Mouse (Mus musculus) midbrain, postnatal 0 days (tissue): Measurements from ENCODE around the gene Atg9a. TPM values are rescaled to one million over a fixed set of nuclear protein-coding genes. Genes with fewer than 3 reads are reported as not detected.

ENCODE experiments used
- ATAC-seq: fragments of 200-750 bp; cut with Nextera tagmentation; 2 replicates; pipeline ENCODE4 v1.8.0; 2017; ENCODE audit warnings: moderate number of reproducible peaks, mild to moderate bottlenecking, moderate TSS enrichment, moderate library complexity; ENCODE audit not compliant: low FRiP score
- DNase-seq: peaks from one replicate; pipeline ENCODE4 v3.0.0-alpha.2; 2015; ENCODE audit warnings: low spot score
- H3K27ac ChIP-seq: fragments of 300-500 bp; sonication (generic); 2 replicates; pipeline ENCODE4 v1.5.1; 2014; ENCODE audit warnings: low read depth, mild to moderate bottlenecking, low read length, mixed read lengths
- H3K27me3 ChIP-seq: fragments of 300-500 bp; sonication (generic); 2 replicates; pipeline ENCODE4 v1.6.1; 2014; ENCODE audit warnings: low read length, control low read depth, mixed read lengths; ENCODE audit not compliant: insufficient read depth
- H3K36me3 ChIP-seq: fragments of 300-500 bp; sonication (generic); 2 replicates; pipeline ENCODE4 v1.6.1; 2014; ENCODE audit warnings: low read length, control low read depth, mixed read lengths; ENCODE audit not compliant: insufficient read depth
- H3K4me1 ChIP-seq: fragments of 300-500 bp; sonication (generic); 2 replicates; pipeline ENCODE4 v1.6.1; 2014; ENCODE audit warnings: mild to moderate bottlenecking, control low read depth, antibody characterized with exemption, low read length, mixed read lengths; ENCODE audit not compliant: insufficient read depth
- H3K4me2 ChIP-seq: fragments of 300-500 bp; sonication (generic); 2 replicates; pipeline ENCODE4 v1.6.1; 2014; ENCODE audit warnings: low read depth, mild to moderate bottlenecking, low read length, mixed read lengths; ENCODE audit not compliant: poor library complexity, severe bottlenecking
- H3K4me3 ChIP-seq: fragments of 300-500 bp; sonication (generic); 2 replicates; pipeline ENCODE4 v1.5.1; 2014; ENCODE audit warnings: low read depth, mild to moderate bottlenecking, low read length, moderate library complexity
- H3K9ac ChIP-seq: fragments of 300-500 bp; sonication (generic); replicated peaks from 2 replicates; pipeline ENCODE4 v1.6.1; 2014; ENCODE audit warnings: mild to moderate bottlenecking, low read length, moderate library complexity, mixed read lengths; ENCODE audit not compliant: poor library complexity, severe bottlenecking
- H3K9me3 ChIP-seq: fragments of 300-500 bp; sonication (generic); 2 replicates; pipeline ENCODE4 v1.6.1; 2016; ENCODE audit warnings: low read length, control low read depth
- CTCF ChIP-seq: IDR thresholded peaks from 2 replicates; pipeline ENCODE4 v1.5.1; 2016; ENCODE audit warnings: antibody characterized with exemption, mild to moderate bottlenecking
- WGBS: fragments of 180-500 bp; shearing (Covaris S2); extraction: QIAGEN DNeasy Blood & Tissue Kit; methylation state at CpG from one replicate; pipeline ENCODE4 v1.1.7; 2014; 5-methylcytosine and 5-hydroxymethylcytosine counted together
- polyA plus RNA-seq: library from polyadenylated mRNA; unstranded; fragments of >200 nt; fragmentation: Nextera tagmentation; extraction: Ambion mirVana; gene quantifications from 2 replicates; pipeline ENCODE4 v1.2.1, GENCODE M21; 2015
- total RNA-seq: library from RNA; depleted of rRNA; stranded (reverse); fragments of >200 nt; gene quantifications from 2 replicates; pipeline ENCODE4 v1.2.3, GENCODE M21; 2014

Gene Atg9a
- total and polyA plus RNA-seq, 2 experiments from 2014 or later = 71.8 to 135 TPM

- DNase-seq = peak; percentile 94
- Histone ChIP-seq H3K4me1 (0 out of 2 replicates have a peak, but pooled peaks cover 2% of the 10 kb centered on the region), H3K4me3 (peak within 1 kb of the TSS; percentile 78), H3K9me3 (no peaks in the 10 kb centered on the region), H3K4me2 (peak within 1 kb of the TSS; percentile 58), H3K27ac (peak within 1 kb of the TSS; percentile 80), H3K36me3 (peaks cover 30% of the 10 kb centered on the region), H3K27me3 (no peaks in the 10 kb centered on the region), H3K9ac (peak within 1 kb of the TSS; percentile 66)
- 1% methylated on average over 55 of the region's 59 CpGs for WGBS
- TF ChIP-seq CTCF = 0 out of 2 replicates have a peak, but pooled peaks have one; percentile 5
- peak; percentile 96 for ATAC-seq
Observed at GRCm38 (mm10) chr1:75168472-75169464, 23.2 kb downstream of the Atg9a start, which contains the start of gene Zfand2b. Gene Zfand2b (plus strand): TSS chr1:75168646.

GRCm38 (mm10) chr1:75168093-75168471, 23.9 kb downstream of the Atg9a start:
- ATAC-seq = peak; percentile 67
- H3K4me3 ChIP-seq = peak overlapping the region; percentile 78
- H3K4me1 ChIP-seq = 0 out of 2 replicates have a peak, but pooled peaks cover 2% of the 10 kb centered on the region
- no peaks in the 10 kb centered on the region for H3K27me3 ChIP-seq
- H3K27ac ChIP-seq = peak overlapping the region; percentile 80; the same call in 1 of the 2 replicates
- TF ChIP-seq CTCF = no peak
- 7% methylated on average over 7 of the region's 7 CpGs for WGBS
- H3K36me3 ChIP-seq = peaks cover 23% of the 10 kb centered on the region
- H3K9ac ChIP-seq = peak overlapping the region; percentile 66
- no peak for DNase-seq
- no peaks in the 10 kb centered on the region for H3K9me3 ChIP-seq
- peak overlapping the region; percentile 58 for H3K4me2 ChIP-seq

- ATAC-seq (no peak), DNase-seq (no peak)
- Histone ChIP-seq H3K27ac (no peak overlapping the region), H3K4me3 (no peak overlapping the region), H3K27me3 (no peaks in the 10 kb centered on the region), H3K4me1 (no peaks in the 10 kb centered on the region), H3K4me2 (no peak overlapping the region), H3K9me3 (no peaks in the 10 kb centered on the region), H3K36me3 (no peaks in the 10 kb centered on the region), H3K9ac (no peak overlapping the region)
- 82% methylated on average over 4 of the region's 4 CpGs for WGBS
- no peak for TF ChIP-seq CTCF
Observed at GRCm38 (mm10) chr1:75160256-75160617, 31.8 kb downstream of the Atg9a start.

GRCm38 (mm10) chr1:75159540-75160255, 32.3 kb downstream of the Atg9a start:
- ATAC-seq (no peak), DNase-seq (no peak)
- Histone ChIP-seq H3K36me3 (no peaks in the 10 kb centered on the region), H3K27me3 (no peaks in the 10 kb centered on the region), H3K4me2 (no peak overlapping the region), H3K9me3 (no peaks in the 10 kb centered on the region), H3K4me1 (no peaks in the 10 kb centered on the region), H3K9ac (no peak overlapping the region), H3K4me3 (no peak overlapping the region), H3K27ac (no peak overlapping the region)
- TF ChIP-seq CTCF = no peak
- WGBS = 71% methylated on average over 5 of the region's 5 CpGs

GRCm38 (mm10) chr1:75158990-75159389, 33.0 kb downstream of the Atg9a start:
- no peak for TF ChIP-seq CTCF
- Histone ChIP-seq H3K9me3 (no peaks in the 10 kb centered on the region), H3K4me2 (no peak overlapping the region), H3K27ac (no peak overlapping the region), H3K4me3 (no peak overlapping the region), H3K27me3 (no peaks in the 10 kb centered on the region), H3K36me3 (no peaks in the 10 kb centered on the region), H3K4me1 (no peaks in the 10 kb centered on the region), H3K9ac (no peak overlapping the region)
- DNase-seq (no peak), ATAC-seq (no peak)

GRCm38 (mm10) chr1:75155837-75156236, 36.2 kb downstream of the Atg9a start:
- H3K4me2 ChIP-seq = no peak overlapping the region
- TF ChIP-seq CTCF = no peak
- H3K4me1 ChIP-seq = no peaks in the 10 kb centered on the region
- no peak for DNase-seq
- H3K9ac ChIP-seq = no peak overlapping the region
- H3K36me3 ChIP-seq = no peaks in the 10 kb centered on the region
- WGBS = 71% methylated on average over 3 of the region's 3 CpGs
- H3K9me3 ChIP-seq = no peaks in the 10 kb centered on the region
- ATAC-seq = no peak
- no peak overlapping the region for H3K4me3 ChIP-seq
- H3K27me3 ChIP-seq = no peaks in the 10 kb centered on the region
- H3K27ac ChIP-seq = no peak overlapping the region
